Mouse (Mus musculus): ENCODE measurements at regions not wholly inside any gene's neighbourhood (a gene's known extent, or its start where the extent isn't known, plus 50 kb on each side); places are given as distances from the start of the nearest gene placed in this dataset.

DNA sequence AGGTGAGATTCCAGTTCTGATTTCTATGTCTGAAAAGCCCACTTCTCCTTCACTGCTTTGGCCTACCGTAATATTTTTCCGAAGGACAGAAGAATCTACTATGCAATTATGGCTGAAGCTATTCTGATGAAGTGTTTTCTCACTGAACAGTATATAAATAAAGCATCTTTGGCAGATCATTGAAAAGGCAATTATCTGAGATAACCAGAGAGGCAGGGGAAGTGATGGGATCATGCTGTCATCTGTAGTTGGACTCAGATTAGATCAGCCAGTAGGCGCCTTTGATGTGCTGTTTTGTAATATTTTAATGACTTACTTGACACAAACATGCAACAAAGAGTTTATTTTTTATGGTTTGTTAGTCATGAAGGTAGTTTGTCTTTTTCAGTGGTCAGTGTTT, 67.8 kb upstream of the Ahr start:
- TF ChIP-seq CTCF (IDR thresholded peaks at IDR 0.05; ENCODE audit: extremely low read depth, insufficient read depth, low read length) (no peak), POLR2A (IDR thresholded peaks at IDR 0.05; ENCODE audit: extremely low read depth, insufficient read depth, low read length) (no peak)
